Mouse (Mus musculus) adrenal gland, postnatal 36 days (tissue): ENCODE measurements around the gene Gm12185. TPM values are rescaled to one million over a fixed set of nuclear protein-coding genes. Genes with fewer than 3 reads are reported as not detected.
A peak's percentile ranks its signal among the peaks of the same experiment; 100 is the strongest.
"Not testable (repeated sequence)": the region's sequence is repeated elsewhere in the genome, so short reads cannot be mapped to it uniquely, and the experiment has no call there.

Experiments used
- DNase-seq, 2 experiments: peaks; one replicate each; pipeline ENCODE4 v3.0.0; 2021; ENCODE audit warnings: mixed read lengths in 1 of 2
- long read RNA-seq, 2 experiments: library from polyadenylated mRNA; stranded (forward); transcript quantifications; one replicate each; pipeline ENCODE4 v2.0.0; 2021; ENCODE audit warnings: borderline sequencing depth in 2 of 2
- total RNA-seq, 2 experiments: library from RNA; stranded (reverse); gene quantifications; 2 replicates each; pipeline ENCODE4 v1.2.3; 2021

The Gm12185 gene
- total RNA-seq, result 1 to 10 TPM; 2.5 to 3.4 TPM
- long read RNA-seq, experiment 1, result 0 reads
- long read RNA-seq, experiment 2, full-length matches to known transcripts, result 1 of 2 reads
- long read RNA-seq, experiment 2, partial matches to known transcripts, result 0 of 2 reads
- long read RNA-seq, experiment 2, other reads (novel, unspliced or antisense), result 1 of 2 reads

- DNase-seq, result peak in 1 of 2 experiments; percentile 8
These were observed at the start of gene Gm12185 for GRCm38 (mm10) chr11:48991740-48992520. TSS of gene Gm12185 (minus strand) at chr11:48992226.

- not testable (repeated sequence) for DNase-seq
These were observed 20.0 kb upstream of the Gm12185 start for GRCm38 (mm10) chr11:49012074-49012473.

DNA sequence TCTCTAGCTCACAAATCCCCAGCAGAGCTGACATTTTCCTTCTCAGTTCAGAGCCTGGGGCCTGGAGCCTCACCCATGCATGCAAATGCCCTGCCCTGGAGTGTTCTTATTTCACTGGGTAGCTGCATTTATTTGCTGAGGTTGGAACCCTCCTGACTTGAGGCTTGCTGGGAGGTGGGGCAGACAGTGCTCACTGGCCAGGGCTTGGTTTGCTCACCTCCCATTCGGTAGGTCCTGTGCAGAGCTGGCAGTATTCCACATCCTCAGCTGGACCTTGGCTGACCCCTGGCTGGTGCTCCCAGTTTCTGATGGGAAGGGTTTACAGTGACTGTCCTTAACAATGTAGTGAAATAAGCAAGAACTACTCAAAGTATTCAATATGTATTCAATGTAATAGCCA lies 14.8 kb upstream of the Gm12185 start:
- not testable (repeated sequence) for DNase-seq

DNA sequence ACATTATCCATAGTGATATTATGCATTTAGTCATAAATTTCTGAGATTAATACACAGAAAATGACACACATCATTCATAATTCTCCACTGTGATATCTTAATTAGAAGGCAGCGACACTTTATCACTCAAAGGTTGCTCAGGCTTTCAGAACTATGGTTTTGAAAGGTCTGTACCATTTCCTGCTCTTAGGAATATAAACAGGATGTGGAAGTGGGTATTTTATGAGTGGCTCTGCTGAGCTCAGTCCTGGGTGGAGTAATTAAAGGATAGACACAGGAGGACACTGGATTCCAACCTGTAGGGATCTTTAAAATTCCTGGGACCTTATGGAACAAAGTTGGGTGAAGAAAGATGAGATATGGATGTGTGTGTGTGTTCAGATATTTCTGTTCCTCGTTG lies 14.3 kb upstream of the Gm12185 start:
- not testable (repeated sequence) for DNase-seq

DNA sequence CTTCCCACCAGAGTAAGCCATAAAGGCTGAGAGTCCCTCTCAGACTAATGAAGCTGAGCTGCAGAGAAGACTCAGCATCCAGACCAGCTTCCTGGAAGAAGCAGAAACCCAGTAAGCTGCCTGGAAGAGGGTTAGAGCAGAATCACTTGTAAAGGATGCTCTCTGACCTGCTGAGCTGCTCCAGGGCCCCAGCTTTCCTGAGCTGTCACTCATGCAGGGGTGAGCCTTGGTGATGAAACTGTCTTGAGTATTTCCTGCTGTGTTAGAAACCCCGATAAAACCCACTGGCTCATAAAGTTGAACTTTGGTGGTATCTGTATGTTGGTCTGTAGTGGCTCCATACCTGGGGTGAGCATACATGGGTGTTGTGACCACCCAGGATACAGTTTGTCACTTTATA lies 8.4 kb upstream of the Gm12185 start:
- not testable (repeated sequence) for DNase-seq

DNA sequence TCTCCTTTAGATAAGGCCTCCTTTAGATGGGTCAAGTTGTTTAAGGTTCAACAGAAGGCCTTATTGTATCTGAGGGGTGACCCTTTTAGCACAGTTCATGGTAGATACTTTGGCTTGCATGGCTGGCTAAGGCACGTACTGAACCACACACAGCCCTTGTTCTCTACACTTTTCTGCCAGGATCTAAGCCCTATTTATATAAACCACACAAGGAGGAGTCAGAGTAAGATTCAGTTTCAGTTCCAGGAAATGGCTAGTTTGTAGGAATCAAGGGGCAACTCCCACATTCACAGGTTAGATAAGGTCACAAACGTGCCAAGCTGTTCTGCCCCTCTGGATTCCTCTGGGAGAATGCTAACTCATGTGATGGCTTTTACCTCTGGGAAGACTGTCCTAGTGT lies 2.0 kb upstream of the Gm12185 start, which contains the start of gene Tgtp1:
TSS of gene Tgtp1 (minus strand) at position 155 of the 400 bp plus-strand sequence.
- DNase-seq, result not testable (repeated sequence)

- DNase-seq, result peak; percentile 16 to 25
These were observed 1.3 kb upstream of the Gm12185 start for GRCm38 (mm10) chr11:48993296-48993695.

DNA sequence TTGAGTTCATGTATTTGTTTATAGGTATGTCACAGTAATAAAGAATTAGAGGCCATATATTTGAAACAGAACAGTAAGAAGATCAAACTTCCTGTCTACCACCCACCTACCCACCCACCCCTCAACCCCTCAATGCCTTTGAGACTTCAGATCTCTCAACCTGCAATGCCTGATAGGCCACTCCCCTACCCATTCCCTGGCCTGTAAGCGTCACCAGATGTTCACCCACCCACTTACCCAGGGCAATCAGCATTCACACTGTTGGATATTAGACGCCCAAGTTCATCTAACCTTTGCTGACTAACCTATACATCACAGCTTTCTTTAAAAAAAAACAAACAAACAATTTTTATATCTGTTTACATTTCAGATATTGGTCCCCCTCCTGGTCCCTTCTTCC lies 2.0 kb downstream of the Gm12185 start:
- not testable (repeated sequence) for DNase-seq

DNA sequence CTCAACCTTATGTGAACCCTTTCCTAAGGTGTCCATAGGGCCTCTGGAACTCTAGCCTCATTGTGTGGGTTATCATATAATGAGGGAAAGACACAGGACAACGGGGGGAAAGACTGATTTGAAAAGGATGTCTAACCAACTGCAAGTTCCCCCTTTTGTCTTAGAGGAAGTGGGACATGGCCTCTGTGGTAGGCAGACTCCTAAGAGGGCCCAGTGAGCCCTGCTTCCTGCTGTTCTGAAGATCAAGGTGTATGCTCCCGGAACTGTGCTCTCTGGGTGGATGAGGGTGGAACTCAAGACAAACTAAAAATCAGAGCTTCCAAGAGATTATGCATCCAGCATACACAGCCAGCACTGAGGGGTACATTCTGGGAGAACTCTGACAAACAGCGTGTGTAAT lies 3.8 kb downstream of the Gm12185 start:
- DNase-seq, result not testable (repeated sequence)

- DNase-seq, result not testable (repeated sequence)
These were observed 9.2 kb downstream of the Gm12185 start for GRCm38 (mm10) chr11:48982848-48983247.

- DNase-seq, result not testable (repeated sequence)
These were observed 12.0 kb downstream of the Gm12185 start for GRCm38 (mm10) chr11:48980052-48980451.

GRCm38 (mm10) chr11:48979251-48979650 lies 12.8 kb downstream of the Gm12185 start, which contains the start of gene 9930111J21Rik1:
TSS of gene 9930111J21Rik1 (minus strand) at chr11:48979398.
- not testable (repeated sequence) for DNase-seq

GRCm38 (mm10) chr11:48978240-48978939 lies 13.6 kb downstream of the Gm12185 start, which contains the start of gene Olfr56:
TSS of gene Olfr56 (plus strand) at chr11:48978889.
- DNase-seq, result not testable (repeated sequence)

- DNase-seq, result not testable (repeated sequence)
These were observed 17.3 kb downstream of the Gm12185 start for GRCm38 (mm10) chr11:48974686-48975085.

GRCm38 (mm10) chr11:48946090-48946489 lies 45.9 kb downstream of the Gm12185 start, which contains the start of gene Psme2b:
TSS of gene Psme2b (minus strand) at chr11:48946190.
- DNase-seq, result not testable (repeated sequence)

GRCm38 (mm10) chr11:48939286-48939685 lies 52.7 kb downstream of the Gm12185 start:
- not testable (repeated sequence) for DNase-seq

- not testable (repeated sequence) for DNase-seq
These were observed 56.7 kb downstream of the Gm12185 start for GRCm38 (mm10) chr11:48935291-48935690.

GRCm38 (mm10) chr11:48933923-48934322 lies 58.1 kb downstream of the Gm12185 start:
- not testable (repeated sequence) for DNase-seq

DNA sequence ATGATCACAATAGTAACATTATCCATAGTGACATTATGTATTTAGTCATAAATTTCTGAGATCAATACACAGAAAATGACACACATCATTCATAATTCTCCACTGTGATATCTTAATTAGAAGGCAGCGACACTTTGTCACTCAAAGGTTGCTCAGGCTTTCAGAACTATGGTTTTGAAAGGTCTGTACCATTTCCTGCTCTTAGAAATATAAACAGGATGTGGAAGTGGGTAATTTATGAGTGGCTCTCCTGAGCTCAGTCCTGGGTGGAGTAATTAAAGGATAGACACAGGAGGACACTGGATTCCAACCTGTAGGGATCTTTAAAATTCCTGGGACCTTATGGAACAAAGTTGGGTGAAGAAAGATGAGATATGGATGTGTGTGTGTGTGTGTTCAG lies 58.6 kb downstream of the Gm12185 start:
- not testable (repeated sequence) for DNase-seq

DNA sequence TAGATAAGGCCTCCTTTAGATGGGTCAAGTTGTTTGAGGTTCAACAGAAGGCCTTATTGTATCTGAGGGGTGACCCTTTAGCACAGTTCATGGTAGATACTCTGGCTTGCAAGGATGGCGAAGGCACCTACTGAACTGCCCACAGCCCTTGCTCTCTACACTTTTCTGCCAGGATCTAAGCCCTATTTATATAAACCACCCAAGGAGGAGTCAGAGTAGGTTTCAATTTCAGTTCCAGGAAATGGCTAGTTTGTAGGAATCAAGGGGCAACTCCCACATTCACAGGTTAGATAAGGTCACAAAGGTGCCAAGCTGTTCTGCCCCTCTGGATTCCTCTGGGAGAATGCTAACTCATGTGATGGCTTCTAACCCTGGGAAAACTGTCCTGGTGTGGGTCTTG lies 64.0 kb downstream of the Gm12185 start:
- DNase-seq, result not testable (repeated sequence)

DNA sequence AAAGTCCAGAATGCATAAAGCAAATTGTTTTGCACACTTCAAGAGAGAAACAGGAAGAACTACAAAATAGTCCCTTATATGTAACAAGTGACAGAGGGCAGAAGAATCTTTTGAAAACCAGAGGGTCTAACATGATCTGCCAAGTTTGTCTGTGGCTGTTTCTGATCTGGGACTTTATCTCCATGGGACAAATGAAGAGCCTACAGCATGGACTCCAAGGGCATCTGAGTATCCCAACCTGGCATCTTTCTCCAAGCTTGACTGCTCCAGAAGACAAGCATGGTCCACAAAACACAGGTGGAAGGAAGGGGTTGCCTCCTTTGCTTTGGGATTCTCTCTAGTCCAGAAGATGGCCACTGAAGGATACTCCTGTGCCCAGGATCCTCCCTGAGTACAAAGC lies 65.6 kb downstream of the Gm12185 start:
- DNase-seq, result not testable (repeated sequence)

DNA sequence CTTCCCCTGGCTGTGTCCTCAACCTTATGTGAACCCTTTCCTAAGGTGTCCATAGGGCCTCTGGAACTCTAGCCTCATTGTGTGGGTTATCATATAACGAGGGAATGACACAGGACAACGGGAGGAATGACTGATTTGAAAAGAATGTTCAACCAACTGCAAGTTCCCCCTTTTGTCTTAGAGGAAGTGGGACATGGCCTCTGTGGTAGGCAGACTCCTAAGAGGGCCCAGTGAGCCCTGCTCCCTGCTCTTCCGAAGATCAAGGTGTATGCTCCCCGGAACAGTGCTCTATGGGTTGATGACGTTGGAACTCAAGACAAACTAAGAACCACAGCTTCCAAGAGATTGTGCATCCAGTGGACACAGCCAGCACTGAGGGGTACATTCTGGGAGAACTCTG lies 68.2 kb downstream of the Gm12185 start:
- not testable (repeated sequence) for DNase-seq
